Mouse (Mus musculus): ENCODE results near the gene Itga2b. TPM values are rescaled to one million over a fixed set of nuclear protein-coding genes. Genes with fewer than 3 reads are reported as not detected.

Itga2b gene
- polyA plus RNA-seq, 1 experiment from 2014 or later = 6.6 TPM

DNA sequence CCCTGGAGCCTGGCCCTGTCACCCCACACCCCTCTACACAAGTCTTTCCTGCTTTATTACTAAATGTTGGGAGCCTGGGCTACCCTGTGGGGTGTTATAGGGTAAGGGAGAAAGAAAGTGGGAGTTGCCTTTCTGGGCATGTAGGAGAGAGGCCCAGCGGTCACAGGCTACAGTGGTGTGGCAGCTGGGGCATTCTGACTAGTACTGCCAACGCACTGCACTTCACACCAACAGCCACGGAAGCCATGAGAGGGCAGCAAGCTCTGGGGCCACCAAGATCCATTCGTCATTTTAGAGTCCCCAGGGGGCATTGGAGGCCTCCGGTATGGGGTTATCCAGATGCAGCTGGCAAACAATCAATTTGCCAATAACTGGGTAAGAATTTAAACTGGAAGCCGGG, 27.8 kb downstream of the Itga2b start:
- Histone ChIP-seq H3K9me3 (ENCODE audit: control insufficient read depth, low read length) (no peaks in the 10 kb centered on the region), H3K9ac (ENCODE audit: low read depth, low read length) (no peak overlapping the region), H3K4me3 (ENCODE audit: low read depth, low read length) (no peak overlapping the region), H3K27ac (replicated peaks; ENCODE audit: low read depth, low read length) (no peak overlapping the region), H3K4me1 (ENCODE audit: control insufficient read depth, insufficient read depth, low read length) (peaks cover 31% of the 10 kb centered on the region), H3K4me2 (ENCODE audit: low read depth, low read length) (no peak overlapping the region), H3K36me3 (ENCODE audit: control insufficient read depth, insufficient read depth, low read length) (peaks cover 64% of the 10 kb centered on the region), H3K27me3 (replicated peaks; ENCODE audit: control insufficient read depth, insufficient read depth, low read length) (no peaks in the 10 kb centered on the region)
- WGBS = 89% methylated on average over 6 of the region's 6 CpGs
- DNase-seq (ENCODE audit: low spot score) (no peak), ATAC-seq (ENCODE audit: low read depth) (no peak)

GRCm38 (mm10) chr11:102441434-102441833, 28.5 kb downstream of the Itga2b start:
- peaks cover 68% of the 10 kb centered on the region for H3K36me3 ChIP-seq (ENCODE audit: control insufficient read depth, insufficient read depth, low read length)
- H3K27ac ChIP-seq (replicated peaks; ENCODE audit: low read depth, low read length) = no peak overlapping the region
- peaks cover 32% of the 10 kb centered on the region for H3K4me1 ChIP-seq (ENCODE audit: control insufficient read depth, insufficient read depth, low read length)
- DNase-seq (ENCODE audit: low spot score) (no peak), ATAC-seq (ENCODE audit: low read depth) (no peak)
- H3K27me3 ChIP-seq (replicated peaks; ENCODE audit: control insufficient read depth, insufficient read depth, low read length) = no peaks in the 10 kb centered on the region
- H3K4me3 ChIP-seq (ENCODE audit: low read depth, low read length) = no peak overlapping the region
- no peaks in the 10 kb centered on the region for H3K9me3 ChIP-seq (ENCODE audit: control insufficient read depth, low read length)
- no peak overlapping the region for H3K9ac ChIP-seq (ENCODE audit: low read depth, low read length)
- WGBS = 81% methylated on average over 3 of the region's 3 CpGs
- no peak overlapping the region for H3K4me2 ChIP-seq (ENCODE audit: low read depth, low read length)

- 97% methylated on average over 8 of the region's 8 CpGs for WGBS
- no peaks in the 10 kb centered on the region for H3K27me3 ChIP-seq (replicated peaks; ENCODE audit: control insufficient read depth, insufficient read depth, low read length)
Observed at GRCm38 (mm10) chr11:102440255-102440654, 29.7 kb downstream of the Itga2b start.

GRCm38 (mm10) chr11:102439093-102440082, 30.5 kb downstream of the Itga2b start:
- 80% methylated on average over 14 of the region's 14 CpGs for WGBS
- Histone ChIP-seq H3K4me2 (ENCODE audit: low read depth, low read length) (0 out of 2 replicates have a peak overlapping the region, but pooled peaks have one; percentile 84), H3K9me3 (ENCODE audit: control insufficient read depth, low read length) (no peaks in the 10 kb centered on the region), H3K4me3 (ENCODE audit: low read depth, low read length) (no peak overlapping the region), H3K27me3 (replicated peaks; ENCODE audit: control insufficient read depth, insufficient read depth, low read length) (no peaks in the 10 kb centered on the region), H3K4me1 (ENCODE audit: control insufficient read depth, insufficient read depth, low read length) (peaks cover 13% of the 10 kb centered on the region), H3K27ac (replicated peaks; ENCODE audit: low read depth, low read length) (no peak overlapping the region), H3K36me3 (ENCODE audit: control insufficient read depth, insufficient read depth, low read length) (peaks cover 89% of the 10 kb centered on the region), H3K9ac (ENCODE audit: low read depth, low read length) (no peak overlapping the region)
- ATAC-seq (ENCODE audit: low read depth) (no peak), DNase-seq (ENCODE audit: low spot score) (no peak)

More at GRCm38 (mm10) chr11:102440255-102440654, 29.7 kb downstream of the Itga2b start:
- Histone ChIP-seq H3K36me3 (ENCODE audit: control insufficient read depth, insufficient read depth, low read length) (peaks cover 80% of the 10 kb centered on the region), H3K9ac (ENCODE audit: low read depth, low read length) (no peak overlapping the region), H3K4me1 (ENCODE audit: control insufficient read depth, insufficient read depth, low read length) (peaks cover 20% of the 10 kb centered on the region), H3K4me3 (ENCODE audit: low read depth, low read length) (no peak overlapping the region), H3K4me2 (ENCODE audit: low read depth, low read length) (no peak overlapping the region), H3K27ac (replicated peaks; ENCODE audit: low read depth, low read length) (no peak overlapping the region), H3K9me3 (ENCODE audit: control insufficient read depth, low read length) (no peaks in the 10 kb centered on the region)
- DNase-seq (ENCODE audit: low spot score) (no peak), ATAC-seq (ENCODE audit: low read depth) (no peak)

GRCm38 (mm10) chr11:102438212-102439092, 31.5 kb downstream of the Itga2b start:
- H3K4me2 ChIP-seq (ENCODE audit: low read depth, low read length) = peak overlapping the region; percentile 84
- 13% methylated on average over 58 of the region's 77 CpGs for WGBS
- no peak overlapping the region for H3K27ac ChIP-seq (replicated peaks; ENCODE audit: low read depth, low read length)
- peak; percentile 48 for ATAC-seq (ENCODE audit: low read depth)
- H3K4me3 ChIP-seq (ENCODE audit: low read depth, low read length) = peak overlapping the region; percentile 42
- H3K9me3 ChIP-seq (ENCODE audit: control insufficient read depth, low read length) = no peaks in the 10 kb centered on the region
- no peaks in the 10 kb centered on the region for H3K27me3 ChIP-seq (replicated peaks; ENCODE audit: control insufficient read depth, insufficient read depth, low read length)
- H3K36me3 ChIP-seq (ENCODE audit: control insufficient read depth, insufficient read depth, low read length) = peaks cover 92% of the 10 kb centered on the region
- peak overlapping the region; percentile 61 for H3K9ac ChIP-seq (ENCODE audit: low read depth, low read length)
- DNase-seq (ENCODE audit: low spot score) = peak; percentile 74
- H3K4me1 ChIP-seq (ENCODE audit: control insufficient read depth, insufficient read depth, low read length) = peaks cover 13% of the 10 kb centered on the region

DNA sequence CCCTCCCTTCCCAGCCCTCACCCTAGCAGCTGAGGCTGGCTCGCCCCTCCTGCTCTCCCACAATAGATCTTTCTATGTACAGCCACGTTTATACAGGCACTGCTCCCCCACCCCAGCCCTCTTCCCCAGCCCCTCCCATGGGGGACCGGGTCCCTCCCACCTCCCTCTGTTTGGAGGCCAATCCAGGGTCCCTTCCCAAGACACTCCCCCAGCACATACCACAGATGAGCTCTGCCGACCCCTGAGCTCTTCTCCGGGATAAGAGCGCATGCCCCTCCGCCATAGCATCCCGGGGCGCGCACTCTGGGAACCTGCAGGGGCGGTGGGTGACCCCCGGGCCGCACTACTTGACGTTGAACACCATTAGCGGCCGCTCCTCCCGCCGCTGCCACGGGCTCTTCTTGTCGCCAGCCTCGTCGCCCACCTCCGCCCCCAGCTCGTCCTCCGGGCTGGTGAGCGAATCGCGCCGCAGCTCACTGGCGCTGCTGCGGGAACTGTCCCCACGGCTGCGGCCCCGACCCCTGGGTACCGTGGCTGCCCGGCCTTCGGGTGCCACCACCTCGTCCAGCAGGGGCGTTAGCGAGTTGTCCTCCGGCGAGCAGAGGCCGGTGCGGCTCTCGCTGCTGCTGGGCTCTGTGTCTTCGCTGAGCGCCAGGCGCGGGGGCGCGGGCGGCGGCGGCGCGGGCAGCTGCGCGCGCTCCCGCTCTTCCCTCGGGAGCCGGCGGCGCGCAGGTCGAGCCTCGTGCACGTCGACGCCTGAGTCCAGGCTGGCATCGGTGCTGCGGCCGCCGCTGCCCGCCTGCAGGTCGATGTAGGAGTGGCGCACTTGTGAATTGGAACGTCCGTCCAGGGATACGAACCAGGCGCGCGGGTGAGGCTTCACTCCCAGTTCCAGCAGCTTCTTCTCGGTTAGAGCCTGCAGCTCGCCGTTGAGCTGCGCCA, 32.5 kb downstream of the Itga2b start:
- Histone ChIP-seq H3K4me1 (ENCODE audit: control insufficient read depth, insufficient read depth, low read length) (peaks cover 13% of the 10 kb centered on the region), H3K27me3 (replicated peaks; ENCODE audit: control insufficient read depth, insufficient read depth, low read length) (no peaks in the 10 kb centered on the region), H3K27ac (replicated peaks; ENCODE audit: low read depth, low read length) (0 out of 2 replicates have a peak overlapping the region, but pooled peaks have one; percentile 28), H3K9me3 (ENCODE audit: control insufficient read depth, low read length) (no peaks in the 10 kb centered on the region), H3K36me3 (ENCODE audit: control insufficient read depth, insufficient read depth, low read length) (peaks cover 90% of the 10 kb centered on the region), H3K9ac (ENCODE audit: low read depth, low read length) (peak overlapping the region; percentile 61), H3K4me2 (ENCODE audit: low read depth, low read length) (peak overlapping the region; percentile 84), H3K4me3 (ENCODE audit: low read depth, low read length) (peak overlapping the region; percentile 42)
- DNase-seq (ENCODE audit: low spot score) (peak; percentile 80), ATAC-seq (ENCODE audit: low read depth) (peak; percentile 26; the same call in 1 of the 2 replicates)
- WGBS = 5% methylated on average over 52 of the region's 87 CpGs

- Histone ChIP-seq H3K4me1 (ENCODE audit: control insufficient read depth, insufficient read depth, low read length) (peaks cover 13% of the 10 kb centered on the region), H3K9ac (ENCODE audit: low read depth, low read length) (no peak overlapping the region), H3K9me3 (ENCODE audit: control insufficient read depth, low read length) (no peaks in the 10 kb centered on the region), H3K27me3 (replicated peaks; ENCODE audit: control insufficient read depth, insufficient read depth, low read length) (no peaks in the 10 kb centered on the region), H3K36me3 (ENCODE audit: control insufficient read depth, insufficient read depth, low read length) (peaks cover 80% of the 10 kb centered on the region), H3K4me3 (ENCODE audit: low read depth, low read length) (no peak overlapping the region), H3K27ac (replicated peaks; ENCODE audit: low read depth, low read length) (no peak overlapping the region), H3K4me2 (ENCODE audit: low read depth, low read length) (no peak overlapping the region)
- DNase-seq (ENCODE audit: low spot score) (no peak), ATAC-seq (ENCODE audit: low read depth) (no peak)
- WGBS = 77% methylated on average over 10 of the region's 10 CpGs
Observed at GRCm38 (mm10) chr11:102436471-102436790, 33.5 kb downstream of the Itga2b start.
